Mouse (Mus musculus): ENCODE data around the gene Ino80e.
A peak's percentile ranks its signal among the peaks of the same experiment; 100 is the strongest.

Gene Ino80e

DNA sequence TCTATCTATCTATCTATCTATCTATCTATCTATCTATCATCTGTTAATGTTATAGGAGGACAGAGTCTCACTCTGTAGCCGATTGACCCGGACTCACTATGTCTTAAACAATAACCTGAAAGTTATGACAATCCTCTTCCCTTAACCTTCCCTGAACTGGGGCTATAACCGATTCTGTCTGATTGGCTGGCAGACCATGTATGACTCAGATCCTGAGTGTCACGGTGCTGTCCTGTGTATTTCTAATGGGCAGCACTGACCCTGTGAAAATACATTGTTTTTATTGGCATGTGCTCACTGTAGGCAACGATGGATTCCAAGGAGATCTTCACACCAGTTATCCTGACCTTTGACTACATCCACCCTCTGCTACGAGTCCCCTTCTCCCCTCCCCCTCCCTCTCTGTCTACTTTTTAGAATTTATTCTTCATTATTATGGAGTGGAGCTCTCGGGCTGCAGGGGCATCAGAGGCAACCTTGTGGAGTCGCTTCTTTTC, 46.4 kb downstream of the Ino80e start:
- DNase-seq (ENCODE audit: extremely low spot score): no peak

DNA sequence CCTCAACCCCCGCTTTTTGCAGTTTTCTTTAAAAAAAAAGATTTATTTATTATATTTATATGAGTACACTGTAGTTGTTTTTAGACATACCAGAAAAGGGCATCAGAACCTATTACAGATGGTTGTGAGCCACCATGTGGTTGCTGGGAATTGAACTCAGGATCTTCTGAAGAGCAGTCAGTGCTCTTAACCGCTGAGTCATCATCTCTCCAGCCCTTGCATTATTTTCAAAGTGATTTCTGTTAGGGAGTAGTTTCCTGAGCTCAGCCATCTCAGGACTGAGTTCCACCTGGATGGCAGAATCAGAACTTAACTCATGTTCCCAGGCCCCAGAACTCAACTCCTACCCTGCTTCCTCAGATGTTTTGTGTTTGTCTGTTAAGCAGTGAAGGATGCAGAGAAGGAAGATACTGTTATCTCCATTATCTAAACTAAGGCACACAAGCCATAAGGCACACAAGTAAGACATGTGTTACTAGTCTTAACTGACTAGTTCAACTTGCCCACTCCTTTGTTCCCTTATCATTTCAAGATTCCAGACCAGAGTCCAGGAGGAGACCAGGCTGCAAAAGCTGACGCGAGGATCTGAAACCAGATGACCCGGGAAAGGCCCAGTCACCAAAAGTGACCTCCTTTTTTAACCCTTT, 52.3 kb downstream of the Ino80e start:
- no peak for DNase-seq (ENCODE audit: extremely low spot score)

GRCm38 (mm10) chr7:126808703-126809455, 53.3 kb downstream of the Ino80e start:
- DNase-seq (ENCODE audit: extremely low spot score): peak; percentile 89

DNA sequence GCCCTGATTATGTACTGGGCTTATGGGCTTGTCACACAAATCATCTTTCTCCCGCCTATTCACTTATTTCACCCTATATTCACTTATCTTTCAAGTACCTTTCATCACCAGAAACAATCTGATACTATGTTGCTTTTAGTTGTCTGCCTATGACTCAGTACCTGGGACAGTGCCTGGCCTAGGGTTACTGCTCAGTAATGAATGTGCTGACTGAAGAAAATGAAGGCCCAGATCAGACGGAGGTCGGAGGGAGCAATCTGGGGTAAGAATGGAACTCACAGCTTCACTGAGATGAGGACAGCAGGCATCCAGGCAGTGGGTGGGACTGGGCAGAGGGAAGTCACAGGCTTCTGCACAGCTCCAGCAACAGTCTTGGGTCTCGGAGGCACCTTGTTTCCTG, 54.8 kb downstream of the Ino80e start:
- DNase-seq (ENCODE audit: extremely low spot score): no peak

DNA sequence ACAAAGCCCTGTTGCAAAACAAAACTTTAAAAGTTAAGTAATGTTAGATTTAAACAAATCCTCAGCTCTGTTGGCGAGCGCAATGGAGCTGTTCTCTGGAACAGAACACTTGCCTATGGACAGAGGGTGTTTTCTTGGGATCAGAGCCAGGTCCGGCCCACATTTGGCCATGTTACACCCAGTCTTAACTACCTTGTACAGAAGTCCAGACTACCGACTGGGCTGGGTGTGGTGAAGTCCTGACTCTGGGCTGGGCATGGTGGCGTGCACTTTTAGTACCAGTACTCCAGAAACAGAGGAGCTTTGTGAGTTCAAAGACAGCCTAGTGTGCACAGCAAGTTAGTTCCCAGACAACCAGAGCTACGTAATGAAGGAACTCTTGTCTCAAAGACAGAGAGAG, 55.2 kb downstream of the Ino80e start:
- DNase-seq (ENCODE audit: extremely low spot score): no peak

DNA sequence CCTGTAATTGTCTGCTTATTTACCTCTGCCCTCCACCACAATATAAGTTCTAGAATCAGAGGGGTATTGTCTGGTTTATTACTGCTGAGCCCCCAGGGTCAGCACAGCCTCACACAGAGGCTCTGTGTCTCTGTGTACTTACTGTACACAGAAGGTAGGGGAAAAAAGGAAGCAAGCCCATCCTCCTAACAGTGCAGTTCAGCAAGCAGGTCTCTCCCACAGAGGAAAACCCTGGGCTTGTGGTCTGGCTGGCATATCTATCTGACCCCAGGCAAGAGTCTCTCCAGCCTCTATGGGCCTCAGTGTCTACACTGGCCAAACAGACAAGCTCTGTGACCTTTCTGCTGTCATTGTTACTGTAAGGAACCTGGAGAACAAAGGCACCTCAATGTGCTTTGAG, 58.4 kb downstream of the Ino80e start:
- DNase-seq (ENCODE audit: extremely low spot score): no peak

DNA sequence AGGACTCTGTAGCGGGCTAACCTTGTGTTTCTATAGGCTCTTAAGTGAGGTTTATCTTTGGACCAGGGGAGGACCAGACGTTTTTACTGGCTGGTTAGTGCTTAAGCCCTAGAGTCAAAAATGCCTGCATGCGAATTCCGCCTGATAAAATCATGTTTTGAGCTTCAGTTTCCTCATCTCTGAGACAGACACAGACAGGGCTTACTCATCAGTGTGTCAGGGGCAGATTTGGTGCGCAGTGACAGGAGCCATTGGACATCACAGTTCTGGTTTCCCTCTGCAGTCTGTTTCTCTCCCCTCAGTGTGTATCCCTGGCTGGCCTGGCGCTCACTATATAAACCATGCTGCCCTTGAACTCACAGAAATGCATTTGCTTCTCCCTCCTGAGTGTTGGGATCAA, 59.0 kb downstream of the Ino80e start:
- no peak for DNase-seq (ENCODE audit: extremely low spot score)

DNA sequence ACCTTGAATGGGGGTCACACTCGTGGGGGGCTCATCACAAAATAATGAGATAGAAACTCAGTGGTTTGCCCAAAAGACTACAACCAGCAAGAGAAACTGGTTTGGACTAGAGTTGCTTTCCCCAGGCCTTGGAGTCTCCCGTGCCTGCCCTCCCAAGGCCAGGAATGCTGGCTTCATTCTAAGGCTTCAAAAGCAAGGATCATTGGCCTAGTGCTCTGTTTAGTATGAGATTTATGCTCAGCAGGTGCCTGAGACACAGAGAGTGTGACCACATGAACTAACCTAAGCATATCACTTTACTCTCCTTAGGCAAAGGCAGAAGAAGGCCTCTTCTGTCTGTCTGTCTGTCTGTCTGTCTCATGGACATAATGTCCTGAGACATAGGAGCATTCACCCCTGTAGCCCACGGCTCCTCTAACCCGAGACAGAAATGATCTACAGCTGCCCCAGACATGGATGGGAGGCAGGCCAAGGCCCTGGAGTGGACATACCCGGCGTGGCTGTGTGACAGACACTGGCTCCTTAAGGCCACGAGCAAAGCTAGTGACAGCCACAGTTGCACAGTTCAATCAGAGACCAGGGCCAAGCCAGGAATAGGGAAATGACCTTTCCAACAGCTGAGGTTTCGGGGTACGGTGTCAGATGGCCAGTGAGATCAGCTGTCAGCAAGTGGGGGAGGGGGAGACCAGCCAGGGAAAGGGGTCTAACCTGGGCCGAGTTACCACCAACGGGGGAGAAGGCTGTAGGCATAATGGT, 59.9 kb downstream of the Ino80e start:
- no peak for DNase-seq (ENCODE audit: extremely low spot score)

GRCm38 (mm10) chr7:126801057-126801422, 61.1 kb downstream of the Ino80e start:
- no peak for DNase-seq (ENCODE audit: extremely low spot score)

All from embryo, embryonic 9.5 days (tissue).